Mouse (Mus musculus) lung, embryonic 16.5 days (tissue): Measurements from ENCODE around the gene Siah1a. TPM values are rescaled to one million over a fixed set of nuclear protein-coding genes. Genes with fewer than 3 reads are reported as not detected.

Experiments used
- ATAC-seq: fragments of 200-750 bp; cut with Nextera tagmentation; 2 replicates; pipeline ENCODE4 v1.8.0; 2017; ENCODE audit warnings: low read depth, mild to moderate bottlenecking, moderate library complexity
- H3K27ac ChIP-seq: fragments of 300-500 bp; sonication (generic); 2 replicates; pipeline ENCODE4 v1.5.1; 2014; ENCODE audit warnings: mild to moderate bottlenecking, control low read depth, low read length
- H3K27me3 ChIP-seq: fragments of 300-500 bp; sonication (generic); 2 replicates; pipeline ENCODE4 v1.6.1; 2014; ENCODE audit warnings: low read depth, low read length, mixed read lengths; ENCODE audit not compliant: control insufficient read depth, insufficient read depth
- H3K36me3 ChIP-seq: fragments of 300-500 bp; sonication (generic); 2 replicates; pipeline ENCODE4 v1.6.1; 2014; ENCODE audit warnings: low read length; ENCODE audit not compliant: control insufficient read depth, insufficient read depth
- H3K4me1 ChIP-seq: fragments of 300-500 bp; sonication (generic); replicated peaks from 2 replicates; pipeline ENCODE4 v1.6.1; 2014; ENCODE audit warnings: low read length, mixed read lengths; ENCODE audit not compliant: control insufficient read depth, insufficient read depth
- H3K4me2 ChIP-seq: fragments of 300-500 bp; sonication (generic); 2 replicates; pipeline ENCODE4 v1.6.1; 2014; ENCODE audit warnings: low read depth, low read length, control low read depth
- H3K4me3 ChIP-seq: fragments of 300-500 bp; sonication (generic); 2 replicates; pipeline ENCODE4 v1.5.1; 2014; ENCODE audit warnings: mild to moderate bottlenecking, low read length, control low read depth
- H3K9ac ChIP-seq: fragments of 300-500 bp; sonication (generic); 2 replicates; pipeline ENCODE4 v1.6.1; 2014; ENCODE audit warnings: low read length, control low read depth
- H3K9me3 ChIP-seq: fragments of 300-500 bp; sonication (generic); 2 replicates; pipeline ENCODE4 v1.6.1; 2016; ENCODE audit warnings: low read length; ENCODE audit not compliant: control insufficient read depth
- WGBS: fragments of 180-500 bp; shearing (Covaris S2); extraction: QIAGEN DNeasy Blood & Tissue Kit; methylation state at CpG from one replicate; pipeline ENCODE4 v1.1.7; 2014; 5-methylcytosine and 5-hydroxymethylcytosine counted together
- polyA plus RNA-seq: library from polyadenylated mRNA; unstranded; fragments of >200 nt; fragmentation: Nextera tagmentation; extraction: Ambion mirVana; gene quantifications from 2 replicates; pipeline ENCODE4 v1.2.1, GENCODE M21; 2015

Gene Siah1a
- polyA plus RNA-seq, 1 experiment from 2014 or later, result 39.5 TPM

DNA sequence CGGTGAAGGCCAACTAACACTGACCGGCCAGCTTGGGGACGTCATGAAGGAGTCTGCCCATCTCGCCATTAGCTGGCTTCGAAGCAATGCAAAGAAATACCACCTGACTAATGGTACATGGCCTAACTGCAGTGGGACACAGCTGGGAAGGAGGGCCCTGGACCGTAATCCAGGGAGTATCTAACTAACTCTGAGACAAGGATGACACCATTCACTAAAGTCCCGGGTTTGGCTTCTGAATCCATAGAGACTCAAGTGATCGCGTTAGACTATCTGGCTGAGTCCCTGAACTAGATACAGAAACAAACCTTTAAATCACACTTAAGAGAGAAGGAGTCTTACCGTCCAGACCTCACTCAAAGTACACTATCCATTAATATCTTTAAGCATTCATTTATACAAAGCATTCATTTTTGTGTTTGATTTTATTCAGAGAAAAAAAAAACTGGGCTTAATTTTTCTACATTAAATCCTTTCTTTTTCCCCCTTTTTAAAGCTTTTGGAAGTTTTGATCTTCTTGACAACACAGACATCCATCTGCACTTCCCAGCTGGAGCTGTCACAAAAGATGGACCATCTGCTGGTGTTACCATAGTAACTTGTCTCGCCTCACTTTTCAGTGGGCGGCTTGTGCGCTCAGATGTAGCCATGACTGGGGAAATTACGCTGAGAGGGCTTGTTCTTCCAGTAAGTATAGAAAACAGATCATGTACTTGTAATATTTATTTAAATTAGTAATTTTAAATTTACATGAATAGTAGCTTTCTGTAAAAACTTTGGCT, 32.1 kb downstream of the Siah1a start:
- WGBS, result 70% methylated on average over 14 of the region's 14 CpGs
- H3K36me3 ChIP-seq, result peaks cover 2% of the 10 kb centered on the region; the same call in 1 of the 2 replicates
- no peak overlapping the region for H3K4me3 ChIP-seq
- H3K4me2 ChIP-seq, result no peak overlapping the region
- no peaks in the 10 kb centered on the region for H3K9me3 ChIP-seq
- H3K27me3 ChIP-seq, result no peaks in the 10 kb centered on the region
- H3K4me1 ChIP-seq, result no peaks in the 10 kb centered on the region
- no peak for ATAC-seq
- H3K27ac ChIP-seq, result no peak overlapping the region
- H3K9ac ChIP-seq, result no peak overlapping the region

DNA sequence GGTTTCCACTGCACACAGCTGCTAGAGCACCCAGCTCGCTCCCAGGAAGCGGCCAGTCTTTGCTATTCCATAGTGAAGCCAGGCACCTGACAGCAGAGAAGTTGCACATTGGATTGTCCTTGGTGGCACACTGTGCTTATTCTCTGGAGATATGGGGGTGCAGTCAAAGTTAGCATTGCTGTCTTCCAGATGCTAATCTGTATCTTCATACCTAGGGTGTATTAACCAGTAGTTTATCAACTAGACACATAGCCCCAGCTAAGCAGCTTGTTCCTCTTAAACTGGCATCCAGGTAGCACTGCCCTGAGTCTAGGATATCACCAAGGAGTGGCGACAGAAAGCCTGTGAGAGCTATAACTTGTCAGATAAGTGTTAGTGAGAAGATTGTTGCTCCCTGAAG, 33.1 kb downstream of the Siah1a start:
- no peak overlapping the region for H3K4me3 ChIP-seq
- H3K4me1 ChIP-seq, result no peaks in the 10 kb centered on the region
- no peak overlapping the region for H3K27ac ChIP-seq
- no peaks in the 10 kb centered on the region for H3K27me3 ChIP-seq
- no peak overlapping the region for H3K4me2 ChIP-seq
- H3K9ac ChIP-seq, result no peak overlapping the region
- H3K36me3 ChIP-seq, result peaks cover 2% of the 10 kb centered on the region; the same call in 1 of the 2 replicates
- WGBS, result 76% methylated on average over 3 of the region's 3 CpGs
- no peak for ATAC-seq
- H3K9me3 ChIP-seq, result no peaks in the 10 kb centered on the region

DNA sequence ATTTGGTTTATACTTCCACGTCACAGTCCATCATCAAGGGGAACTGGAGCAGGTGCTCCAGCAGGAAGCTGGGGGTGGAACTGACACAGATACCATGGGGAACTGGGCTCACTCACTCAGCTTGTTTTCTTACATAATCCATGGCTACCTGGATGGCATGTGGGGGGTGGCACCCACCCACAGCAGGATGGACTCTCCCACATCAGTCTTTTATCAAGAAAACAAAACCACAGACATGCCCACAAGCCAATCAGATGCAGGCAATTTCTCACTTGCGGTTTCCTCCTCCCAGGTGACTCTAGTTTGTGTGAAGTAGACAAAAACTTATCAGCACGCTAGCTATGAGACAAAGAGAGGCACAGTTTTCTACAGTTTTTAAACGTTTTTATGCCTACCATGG, 37.9 kb downstream of the Siah1a start:
- H3K27me3 ChIP-seq, result no peaks in the 10 kb centered on the region
- no peak overlapping the region for H3K4me3 ChIP-seq
- H3K27ac ChIP-seq, result no peak overlapping the region
- WGBS, result 59% methylated on average over 4 of the region's 4 CpGs
- H3K9ac ChIP-seq, result no peak overlapping the region
- no peaks in the 10 kb centered on the region for H3K9me3 ChIP-seq
- no peak overlapping the region for H3K4me2 ChIP-seq
- peaks cover 2% of the 10 kb centered on the region; the same call in 1 of the 2 replicates for H3K36me3 ChIP-seq
- H3K4me1 ChIP-seq, result no peaks in the 10 kb centered on the region
- no peak for ATAC-seq

DNA sequence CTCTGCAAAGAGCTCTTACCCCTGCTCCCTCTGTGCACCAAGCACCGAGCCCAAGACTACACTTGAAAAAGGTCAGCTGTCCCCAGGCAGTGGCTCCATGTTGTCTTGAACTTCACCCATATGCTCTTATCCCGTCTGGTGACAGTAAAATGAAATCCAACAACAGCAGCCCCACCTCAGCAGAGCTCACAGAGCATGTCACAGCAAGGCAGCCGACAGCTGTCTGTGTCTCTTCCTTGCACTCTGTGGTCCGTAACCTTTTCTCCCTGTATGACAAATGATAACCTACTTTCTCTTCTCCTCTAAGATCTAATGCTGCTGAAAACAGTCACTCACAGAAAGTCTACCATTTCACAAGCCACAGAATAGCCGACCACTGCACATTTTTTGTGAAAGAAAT, 39.0 kb downstream of the Siah1a start:
- WGBS, result 70% methylated on average over 5 of the region's 5 CpGs
- Histone ChIP-seq H3K27ac (no peak overlapping the region), H3K36me3 (peaks cover 2% of the 10 kb centered on the region; the same call in 1 of the 2 replicates), H3K4me1 (no peaks in the 10 kb centered on the region), H3K9me3 (no peaks in the 10 kb centered on the region), H3K9ac (no peak overlapping the region), H3K4me3 (no peak overlapping the region), H3K27me3 (no peaks in the 10 kb centered on the region), H3K4me2 (no peak overlapping the region)
- ATAC-seq, result no peak

DNA sequence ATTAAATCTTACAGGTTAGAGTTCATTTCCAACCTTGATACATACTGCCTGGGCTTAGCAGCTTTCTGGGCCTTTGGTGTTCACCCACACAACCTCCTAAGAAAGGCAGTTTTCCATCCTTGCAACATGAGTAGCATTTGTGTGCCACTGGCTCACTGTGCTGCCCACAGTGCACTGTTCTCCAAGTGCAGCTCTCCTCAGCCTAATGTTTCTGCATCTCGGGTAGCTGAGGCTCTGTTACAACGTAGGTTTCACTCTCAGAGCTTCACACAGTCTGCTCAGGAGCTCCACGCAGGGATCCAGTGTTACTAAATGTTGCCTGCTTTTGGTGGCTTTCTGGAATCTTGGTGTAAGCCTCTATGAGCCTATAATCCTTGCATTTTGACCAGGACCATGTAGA, 40.4 kb downstream of the Siah1a start:
- WGBS, result 78% methylated on average over 3 of the region's 3 CpGs
- Histone ChIP-seq H3K9ac (no peak overlapping the region), H3K27ac (no peak overlapping the region), H3K36me3 (no peaks in the 10 kb centered on the region; the same call in 1 of the 2 replicates), H3K4me3 (no peak overlapping the region), H3K4me2 (no peak overlapping the region), H3K9me3 (no peaks in the 10 kb centered on the region), H3K27me3 (no peaks in the 10 kb centered on the region), H3K4me1 (no peaks in the 10 kb centered on the region)
- ATAC-seq, result no peak

DNA sequence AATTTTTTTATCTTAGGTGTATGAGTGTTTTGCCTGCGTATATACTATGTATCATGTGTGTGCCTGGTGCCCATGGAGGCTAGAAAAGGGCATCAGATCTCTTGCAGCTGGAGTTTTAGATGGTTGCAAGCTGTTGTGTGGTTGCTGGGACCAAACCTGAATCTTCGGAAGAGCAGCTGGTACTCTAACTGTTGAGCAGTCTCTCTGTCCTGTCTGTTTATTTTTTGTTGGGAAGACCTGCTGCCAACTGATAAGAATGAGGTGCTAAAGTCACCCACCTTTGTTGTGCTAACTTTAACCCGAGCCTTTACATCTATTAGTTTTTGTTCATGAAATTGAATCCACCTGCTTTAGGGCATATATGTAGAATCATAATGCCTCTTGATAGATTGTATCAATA, 43.3 kb downstream of the Siah1a start:
- H3K4me1 ChIP-seq, result no peaks in the 10 kb centered on the region
- H3K36me3 ChIP-seq, result no peaks in the 10 kb centered on the region
- no peak overlapping the region for H3K4me3 ChIP-seq
- 61% methylated on average over 3 of the region's 3 CpGs for WGBS
- H3K4me2 ChIP-seq, result no peak overlapping the region
- no peaks in the 10 kb centered on the region for H3K9me3 ChIP-seq
- no peak overlapping the region for H3K9ac ChIP-seq
- no peaks in the 10 kb centered on the region for H3K27me3 ChIP-seq
- no peak for ATAC-seq
- H3K27ac ChIP-seq, result no peak overlapping the region

DNA sequence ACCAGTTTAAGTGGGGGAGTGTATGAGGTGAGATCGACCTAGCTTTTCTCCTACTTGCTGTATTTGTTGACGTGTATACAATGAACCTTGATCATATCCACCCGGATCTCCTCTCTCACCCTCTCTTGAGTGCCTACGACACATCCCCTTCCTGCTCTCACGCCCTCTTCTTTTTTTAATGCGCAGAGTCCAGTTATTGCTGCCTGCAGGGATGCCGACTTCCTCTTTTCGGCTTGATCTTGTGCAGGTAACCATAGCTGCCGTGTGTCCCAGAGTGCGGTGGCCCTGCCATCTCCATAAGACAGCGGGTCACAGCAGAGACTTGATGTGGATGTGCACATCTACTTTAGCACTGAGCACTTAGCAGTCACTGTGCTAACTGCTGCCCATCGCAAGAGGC, 46.3 kb downstream of the Siah1a start:
- no peak for ATAC-seq
- WGBS, result 81% methylated on average over 12 of the region's 12 CpGs

DNA sequence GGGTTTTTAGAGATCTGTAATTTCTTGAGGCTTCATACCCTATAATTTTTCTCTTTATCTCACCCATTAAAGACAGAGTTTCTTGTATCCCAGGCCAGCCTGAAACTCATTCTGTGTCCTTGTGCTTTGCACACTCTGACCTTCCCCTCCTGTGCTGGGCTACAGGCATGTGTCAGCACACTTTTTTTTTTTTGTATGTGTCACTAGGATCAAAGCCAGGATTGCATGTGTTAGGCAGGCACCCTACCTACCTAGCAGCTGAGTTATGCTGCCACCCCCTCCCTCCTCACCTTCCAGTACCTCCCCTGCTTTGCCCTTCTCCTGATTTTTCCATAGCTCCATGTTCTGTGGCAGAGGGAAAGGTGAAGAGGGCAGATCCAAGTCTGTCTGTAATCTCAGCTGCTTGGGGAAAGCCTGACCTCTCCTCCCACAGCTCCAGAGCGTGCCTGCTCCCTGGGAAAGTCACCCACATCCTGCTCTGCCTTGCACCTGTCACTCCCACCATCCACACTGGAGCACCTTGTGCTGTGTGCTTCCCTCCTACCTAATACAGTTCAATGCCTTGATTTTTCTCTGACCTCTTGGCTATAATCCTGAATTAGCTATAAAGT, 46.8 kb downstream of the Siah1a start:
- Histone ChIP-seq H3K9me3 (no peaks in the 10 kb centered on the region), H3K4me2 (no peak overlapping the region), H3K27me3 (no peaks in the 10 kb centered on the region), H3K4me3 (no peak overlapping the region), H3K4me1 (no peaks in the 10 kb centered on the region), H3K36me3 (no peaks in the 10 kb centered on the region), H3K27ac (no peak overlapping the region), H3K9ac (no peak overlapping the region)
- ATAC-seq, result no peak
- 67% methylated on average over 1 of the region's 1 CpGs for WGBS

More for the DNA sequence above, 46.3 kb downstream of the Siah1a start:
- Histone ChIP-seq H3K9ac (no peak overlapping the region), H3K4me2 (no peak overlapping the region), H3K4me3 (no peak overlapping the region), H3K36me3 (no peaks in the 10 kb centered on the region), H3K27me3 (no peaks in the 10 kb centered on the region), H3K27ac (no peak overlapping the region), H3K9me3 (no peaks in the 10 kb centered on the region), H3K4me1 (no peaks in the 10 kb centered on the region)

DNA sequence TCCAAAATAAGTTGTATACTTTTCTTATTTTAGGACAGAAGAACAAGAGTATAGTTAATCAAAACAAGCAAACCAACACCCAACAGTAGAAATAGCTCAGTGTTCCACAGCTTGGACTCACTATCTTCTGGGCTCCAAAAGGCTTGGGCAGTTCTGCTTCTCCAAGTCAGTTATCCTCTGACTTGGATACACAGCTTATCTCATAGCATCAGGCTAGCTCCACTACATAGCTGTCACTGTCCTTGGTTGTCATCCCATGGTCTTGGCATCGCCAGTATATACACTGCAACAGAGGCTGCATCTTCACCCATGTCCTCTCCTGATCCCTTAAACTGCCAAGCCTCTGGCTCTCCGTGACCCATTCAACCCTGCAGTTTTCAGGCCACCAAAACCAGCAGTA, 50.0 kb downstream of the Siah1a start:
- WGBS, result 85% methylated on average over 2 of the region's 2 CpGs
- Histone ChIP-seq H3K9me3 (no peaks in the 10 kb centered on the region), H3K4me2 (no peak overlapping the region), H3K27me3 (no peaks in the 10 kb centered on the region), H3K4me3 (no peak overlapping the region), H3K4me1 (no peaks in the 10 kb centered on the region), H3K9ac (no peak overlapping the region), H3K27ac (no peak overlapping the region), H3K36me3 (no peaks in the 10 kb centered on the region)
- no peak for ATAC-seq
